Mouse (Mus musculus): Measurements from ENCODE around the gene Lin7b. TPM values are rescaled to one million over a fixed set of nuclear protein-coding genes. Genes with fewer than 3 reads are reported as not detected.
"Not testable (repeated sequence)": the region's sequence is repeated elsewhere in the genome, so short reads cannot be mapped to it uniquely, and the experiment has no call there.

Gene Lin7b
- polyA plus RNA-seq, 1 experiment from 2014 or later: 33.7 TPM

DNA sequence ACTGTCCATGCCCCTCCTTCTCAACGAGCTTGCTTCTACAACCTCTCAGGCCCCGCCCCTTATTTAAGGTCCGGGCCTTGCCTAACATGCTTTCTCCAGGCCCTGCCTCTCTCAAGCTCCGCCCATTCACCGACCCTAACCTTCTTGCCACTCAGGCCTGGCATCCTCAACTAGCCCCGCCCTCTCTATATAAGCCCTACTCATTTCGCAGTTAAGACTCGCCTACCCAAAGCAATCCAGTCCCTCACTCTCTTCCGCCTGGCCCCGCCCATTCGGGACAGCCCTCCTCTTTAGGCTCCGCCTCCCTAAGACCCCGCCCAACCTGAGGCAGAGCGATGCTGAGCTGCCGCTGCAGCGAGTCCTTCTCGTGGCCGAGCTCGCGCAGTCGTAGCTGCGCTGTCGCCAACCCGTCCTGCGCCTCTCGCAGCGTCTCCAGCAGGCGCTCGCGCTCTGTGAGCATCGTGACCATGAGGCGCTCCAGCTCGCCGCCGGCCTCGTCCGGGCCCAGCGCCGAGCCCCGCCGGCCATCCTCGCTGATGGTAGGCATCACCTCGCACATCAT is 9.1 kb downstream of the Lin7b start:
- ATAC-seq (ENCODE audit: low FRiP score, low read depth): peak; percentile 91
- Histone ChIP-seq H3K4me3 (peak overlapping the region; percentile 45), H3K27me3 (peaks cover 3% of the 10 kb centered on the region; the same call in 1 of the 2 replicates), H3K4me2 (peak overlapping the region; percentile 78), H3K27ac (replicated peaks) (peak overlapping the region; percentile 76), H3K4me1 (replicated peaks) (peaks cover 37% of the 10 kb centered on the region), H3K9ac (peak overlapping the region; percentile 50), H3K9me3 (no peaks in the 10 kb centered on the region), H3K36me3 (peaks cover 25% of the 10 kb centered on the region)
- under 1% methylated on average over 43 of the region's 43 CpGs for WGBS

DNA sequence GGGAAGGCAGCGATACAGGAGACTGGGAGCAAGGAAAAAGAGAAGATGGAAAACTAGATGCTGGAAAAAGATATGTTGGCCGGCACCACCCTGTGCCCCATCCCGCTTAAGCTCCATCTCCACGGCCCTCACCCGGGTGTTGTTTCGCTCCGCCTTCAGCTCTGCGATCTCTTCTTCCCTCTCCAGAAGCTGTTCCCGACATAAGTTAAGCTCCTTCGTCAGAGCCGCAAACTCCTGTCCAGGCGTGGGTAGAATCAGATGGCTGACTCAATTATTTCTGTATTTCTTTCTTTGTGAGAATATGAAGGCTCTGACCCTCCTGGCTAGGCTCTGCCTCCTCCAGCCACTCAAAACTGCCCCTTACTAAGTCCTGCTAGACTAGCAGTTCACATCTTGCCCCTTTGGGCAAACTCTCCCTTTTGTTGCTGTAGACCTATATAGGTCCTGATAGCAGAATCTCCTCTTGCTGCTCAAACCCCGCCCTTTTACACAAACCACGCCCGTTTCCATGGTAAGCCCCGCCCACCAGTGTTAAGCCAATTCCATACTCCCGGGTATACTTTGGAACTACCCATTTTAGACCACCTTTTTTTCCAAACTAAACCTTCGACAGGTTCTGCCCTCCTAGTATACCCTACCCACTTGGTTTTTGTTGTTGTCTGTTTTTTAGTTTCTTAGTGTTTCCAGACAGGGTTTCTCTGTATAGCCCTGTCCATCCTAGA is 9.8 kb downstream of the Lin7b start:
- no peaks in the 10 kb centered on the region for H3K9me3 ChIP-seq
- peak; percentile 6 for ATAC-seq (ENCODE audit: low FRiP score, low read depth)
- peaks cover 31% of the 10 kb centered on the region for H3K36me3 ChIP-seq
- peaks cover 3% of the 10 kb centered on the region; the same call in 1 of the 2 replicates for H3K27me3 ChIP-seq
- no peak overlapping the region for H3K9ac ChIP-seq
- H3K4me1 ChIP-seq (replicated peaks): peaks cover 33% of the 10 kb centered on the region
- WGBS: 53% methylated on average over 18 of the region's 18 CpGs
- peak overlapping the region; percentile 78 for H3K4me2 ChIP-seq
- 0 out of 2 replicates have a peak overlapping the region, but pooled peaks have one; percentile 76 for H3K27ac ChIP-seq (replicated peaks)
- peak overlapping the region; percentile 45 for H3K4me3 ChIP-seq

DNA sequence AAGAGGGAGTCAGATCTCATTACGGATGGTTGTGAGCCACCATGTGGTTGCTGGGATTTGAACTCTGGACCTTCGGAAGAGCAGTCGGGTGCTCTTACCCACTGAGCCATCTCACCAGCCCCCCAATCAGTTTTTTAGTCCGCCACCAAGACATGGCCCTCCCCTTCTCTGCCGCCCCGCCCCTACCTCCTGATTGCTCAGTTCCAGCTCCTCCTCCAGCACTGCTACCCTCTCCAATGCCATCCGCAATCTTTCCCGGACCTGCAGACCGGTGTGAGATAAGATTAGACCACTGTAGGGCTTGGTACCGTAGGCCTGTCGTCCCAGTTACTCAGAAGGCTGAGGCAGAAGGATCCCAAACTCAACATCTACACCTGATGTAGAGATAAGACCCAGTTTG is 11.3 kb downstream of the Lin7b start:
- H3K27me3 ChIP-seq; H3K9ac ChIP-seq; H3K27ac ChIP-seq (replicated peaks); H3K4me2 ChIP-seq; H3K4me3 ChIP-seq; ATAC-seq (ENCODE audit: low FRiP score, low read depth); H3K9me3 ChIP-seq: not testable (repeated sequence)
- WGBS: 66% methylated on average over 11 of the region's 11 CpGs
- Histone ChIP-seq H3K4me1 (replicated peaks) (peaks cover 21% of the 10 kb centered on the region), H3K36me3 (peaks cover 39% of the 10 kb centered on the region)

DNA sequence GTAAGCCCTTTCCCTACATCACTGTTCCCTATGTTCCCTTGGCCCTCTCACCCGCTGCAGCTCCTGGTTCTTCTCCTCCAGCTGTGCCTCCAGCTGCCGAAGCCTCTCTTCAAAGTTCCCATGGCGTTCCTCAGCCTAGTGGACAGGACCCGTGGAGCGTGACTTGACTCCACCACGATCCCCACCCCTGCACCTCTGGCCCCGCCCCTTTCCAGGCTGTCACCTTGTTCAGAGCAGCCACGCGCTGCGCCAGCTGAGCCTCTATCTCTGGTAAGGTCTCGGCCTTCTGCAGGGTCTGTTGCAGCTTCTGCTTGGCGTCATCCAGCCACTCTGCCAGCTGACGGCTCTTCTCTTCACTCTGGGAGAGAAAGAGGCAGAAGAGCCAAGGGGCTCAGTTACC is 14.3 kb downstream of the Lin7b start:
- H3K4me3 ChIP-seq: no peak overlapping the region
- H3K27ac ChIP-seq (replicated peaks): no peak overlapping the region
- H3K27me3 ChIP-seq: no peaks in the 10 kb centered on the region
- H3K4me1 ChIP-seq (replicated peaks): peaks cover under 1% of the 10 kb centered on the region
- H3K4me2 ChIP-seq: no peak overlapping the region
- H3K9ac ChIP-seq: no peak overlapping the region
- 63% methylated on average over 13 of the region's 13 CpGs for WGBS
- H3K36me3 ChIP-seq: peaks cover 57% of the 10 kb centered on the region
- no peak for ATAC-seq (ENCODE audit: low FRiP score, low read depth)
- no peaks in the 10 kb centered on the region for H3K9me3 ChIP-seq

DNA sequence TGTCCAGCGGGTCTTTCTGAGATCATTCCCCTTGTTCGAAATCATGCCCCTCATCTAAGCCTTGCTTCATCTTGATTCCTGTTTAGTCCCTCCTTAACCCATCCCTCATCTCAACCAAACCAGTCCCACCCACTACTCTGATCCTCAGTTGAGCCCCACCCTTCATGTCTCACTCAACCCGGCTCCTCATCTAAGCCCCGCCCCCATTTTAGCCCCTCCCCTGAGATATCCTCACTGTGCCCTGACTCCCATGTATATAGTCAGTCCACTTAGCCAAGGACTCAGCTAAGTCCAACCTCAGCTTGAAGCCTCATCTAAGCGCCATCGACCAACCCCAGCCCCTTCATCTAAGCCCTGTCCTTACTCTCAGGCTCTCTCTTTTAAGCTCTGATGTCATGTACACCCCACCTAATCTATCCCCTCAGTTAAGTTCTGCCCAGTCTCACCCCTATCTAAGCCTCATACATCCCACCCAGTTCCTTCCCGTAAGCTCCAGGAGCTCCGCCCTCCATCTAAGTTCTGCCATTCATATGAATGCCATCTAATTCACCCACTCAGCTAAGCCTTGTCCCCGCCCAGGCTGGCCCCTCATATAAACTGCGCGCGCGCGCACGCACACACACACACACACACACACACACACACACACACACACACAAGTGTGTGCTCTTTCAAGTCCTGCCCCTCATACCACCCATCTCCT is 14.9 kb downstream of the Lin7b start:
- peaks cover 61% of the 10 kb centered on the region for H3K36me3 ChIP-seq
- no peak overlapping the region for H3K9ac ChIP-seq
- 75% methylated on average over 15 of the region's 15 CpGs for WGBS
- no peak for ATAC-seq (ENCODE audit: low FRiP score, low read depth)
- no peaks in the 10 kb centered on the region for H3K27me3 ChIP-seq
- no peak overlapping the region for H3K4me2 ChIP-seq
- no peaks in the 10 kb centered on the region for H3K4me1 ChIP-seq (replicated peaks)
- no peaks in the 10 kb centered on the region for H3K9me3 ChIP-seq
- H3K4me3 ChIP-seq: no peak overlapping the region
- no peak overlapping the region for H3K27ac ChIP-seq (replicated peaks)

DNA sequence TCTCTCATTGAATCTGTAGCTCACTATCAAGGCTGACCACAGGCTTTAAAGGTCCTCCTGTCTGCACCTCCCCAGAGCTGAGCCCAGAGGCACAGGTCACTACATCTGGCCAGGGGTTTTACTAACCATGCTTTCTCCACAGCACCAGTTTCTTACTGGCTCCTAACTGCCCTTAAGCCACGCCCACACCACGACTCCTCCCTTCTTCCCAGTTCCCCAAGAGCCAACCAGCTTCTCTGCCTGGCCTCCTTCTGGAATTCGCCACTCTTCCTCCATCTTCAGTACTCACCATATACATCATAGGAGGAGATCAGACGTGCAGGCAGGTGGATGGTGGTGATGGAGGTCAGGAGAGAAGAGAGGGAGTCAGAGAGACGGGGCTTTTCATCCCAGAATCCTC is 17.3 kb downstream of the Lin7b start:
- WGBS: 32% methylated on average over 5 of the region's 5 CpGs

DNA sequence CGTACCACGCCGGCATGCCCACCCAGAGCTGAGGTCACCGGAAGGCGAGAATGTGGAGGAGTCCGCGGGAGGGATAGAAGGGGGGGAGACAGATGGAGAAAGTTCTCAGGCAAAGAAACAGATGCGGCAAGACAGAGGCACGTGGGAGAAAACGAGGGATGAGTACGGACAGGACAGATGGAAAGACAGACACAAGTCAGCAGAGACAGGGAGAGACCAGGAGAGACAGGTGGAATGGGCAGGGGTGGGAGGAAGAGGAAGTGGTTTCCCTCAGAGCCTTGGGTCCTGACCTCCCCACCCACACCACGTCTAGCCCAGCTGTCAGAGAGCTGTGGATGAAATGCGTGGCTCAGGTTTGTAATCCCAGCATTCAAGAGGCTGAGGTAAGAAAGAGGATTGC is 23.5 kb downstream of the Lin7b start:
- Histone ChIP-seq H3K9me3 (no peaks in the 10 kb centered on the region), H3K36me3 (peaks cover 60% of the 10 kb centered on the region), H3K4me1 (replicated peaks) (no peaks in the 10 kb centered on the region), H3K9ac (no peak overlapping the region), H3K4me3 (no peak overlapping the region), H3K27ac (replicated peaks) (no peak overlapping the region), H3K27me3 (no peaks in the 10 kb centered on the region), H3K4me2 (no peak overlapping the region)
- ATAC-seq (ENCODE audit: low FRiP score, low read depth): no peak
- 81% methylated on average over 13 of the region's 13 CpGs for WGBS

More for the DNA sequence above, 17.3 kb downstream of the Lin7b start:
- Histone ChIP-seq H3K27me3 (no peaks in the 10 kb centered on the region), H3K36me3 (peaks cover 69% of the 10 kb centered on the region), H3K27ac (replicated peaks) (no peak overlapping the region), H3K9ac (no peak overlapping the region), H3K4me1 (replicated peaks) (no peaks in the 10 kb centered on the region), H3K4me3 (no peak overlapping the region), H3K4me2 (no peak overlapping the region), H3K9me3 (no peaks in the 10 kb centered on the region)
- no peak for ATAC-seq (ENCODE audit: low FRiP score, low read depth)

DNA sequence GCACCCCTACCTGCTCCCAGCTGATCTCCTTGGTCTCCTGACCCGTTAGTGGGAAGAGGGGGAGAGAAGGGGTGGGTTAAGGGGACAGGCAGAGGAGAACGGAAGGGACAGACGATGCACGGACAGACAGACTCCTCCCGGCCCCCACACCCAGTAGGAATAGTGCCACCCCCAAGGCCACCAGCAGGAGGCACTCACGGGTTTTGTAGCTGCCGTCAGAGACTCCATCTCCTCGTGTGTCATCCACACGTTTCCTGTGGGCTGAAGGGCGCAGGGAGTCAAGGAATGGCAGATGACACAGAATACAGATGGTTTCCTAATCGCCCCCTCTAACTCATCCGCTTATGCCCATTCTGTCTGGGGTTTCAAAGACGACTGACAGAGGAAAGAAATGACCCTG is 26.8 kb downstream of the Lin7b start:
- H3K27me3 ChIP-seq: no peaks in the 10 kb centered on the region
- H3K4me1 ChIP-seq (replicated peaks): peaks cover 20% of the 10 kb centered on the region
- H3K4me3 ChIP-seq: no peak overlapping the region
- 33% methylated on average over 13 of the region's 13 CpGs for WGBS
- H3K9ac ChIP-seq: no peak overlapping the region
- H3K9me3 ChIP-seq: no peaks in the 10 kb centered on the region
- no peak overlapping the region for H3K4me2 ChIP-seq
- no peak for ATAC-seq (ENCODE audit: low FRiP score, low read depth)
- H3K36me3 ChIP-seq: peaks cover 39% of the 10 kb centered on the region
- no peak overlapping the region for H3K27ac ChIP-seq (replicated peaks)

DNA sequence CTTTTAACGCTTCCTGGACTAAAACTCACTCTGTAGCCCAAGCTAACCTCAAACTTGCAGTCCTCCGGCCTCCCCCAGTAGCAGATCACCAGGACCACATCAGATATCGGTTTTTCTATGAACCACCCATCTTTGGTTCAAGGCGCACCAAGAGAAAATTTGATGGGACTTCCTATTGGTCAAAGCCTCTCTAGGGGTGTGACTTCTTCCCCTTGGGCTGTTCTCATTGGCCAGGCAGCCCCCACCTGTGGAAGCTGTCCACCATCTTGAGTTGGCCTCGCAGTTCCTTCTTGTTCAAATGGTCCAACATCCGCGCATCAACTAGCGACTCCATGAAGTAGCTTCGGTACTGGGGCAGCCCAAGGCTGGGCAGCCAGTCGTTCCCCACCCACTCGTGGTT is 28.3 kb downstream of the Lin7b start:
- Histone ChIP-seq H3K9ac (no peak overlapping the region), H3K4me3 (no peak overlapping the region), H3K27me3 (0 out of 2 replicates have a peak, but pooled peaks cover 4% of the 10 kb centered on the region), H3K36me3 (peaks cover 24% of the 10 kb centered on the region), H3K9me3 (no peaks in the 10 kb centered on the region), H3K27ac (replicated peaks) (no peak overlapping the region), H3K4me2 (no peak overlapping the region), H3K4me1 (replicated peaks) (peaks cover 24% of the 10 kb centered on the region)
- no peak for ATAC-seq (ENCODE audit: low FRiP score, low read depth)
- WGBS: 91% methylated on average over 11 of the region's 11 CpGs

DNA sequence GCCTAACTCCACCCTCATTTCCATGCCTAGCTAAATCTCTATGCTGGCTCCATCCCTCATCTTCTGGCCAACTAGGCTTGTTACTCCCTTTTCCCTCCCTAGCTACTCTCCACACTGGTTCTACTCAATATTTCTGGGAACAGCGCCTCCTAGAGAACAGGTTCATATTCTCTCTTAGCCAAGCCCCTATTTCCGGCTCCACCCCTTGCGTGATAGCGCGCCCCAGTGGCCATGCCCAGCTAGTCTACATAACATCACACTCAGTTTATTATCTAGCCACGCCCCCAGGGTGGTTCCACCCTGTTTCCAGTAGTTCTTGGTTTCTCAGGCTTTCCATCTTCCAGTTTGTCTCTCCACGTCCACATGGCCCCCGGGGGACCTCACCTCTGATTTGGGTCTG is 29.1 kb downstream of the Lin7b start:
- Histone ChIP-seq H3K27me3 (0 out of 2 replicates have a peak, but pooled peaks cover 4% of the 10 kb centered on the region), H3K9me3 (no peaks in the 10 kb centered on the region), H3K9ac (no peak overlapping the region), H3K36me3 (peaks cover 18% of the 10 kb centered on the region), H3K4me3 (no peak overlapping the region), H3K4me1 (replicated peaks) (peaks cover 24% of the 10 kb centered on the region), H3K27ac (replicated peaks) (no peak overlapping the region), H3K4me2 (peak overlapping the region; percentile 75; the same call in 1 of the 2 replicates)
- 8% methylated on average over 8 of the region's 8 CpGs for WGBS
- no peak for ATAC-seq (ENCODE audit: low FRiP score, low read depth)

DNA sequence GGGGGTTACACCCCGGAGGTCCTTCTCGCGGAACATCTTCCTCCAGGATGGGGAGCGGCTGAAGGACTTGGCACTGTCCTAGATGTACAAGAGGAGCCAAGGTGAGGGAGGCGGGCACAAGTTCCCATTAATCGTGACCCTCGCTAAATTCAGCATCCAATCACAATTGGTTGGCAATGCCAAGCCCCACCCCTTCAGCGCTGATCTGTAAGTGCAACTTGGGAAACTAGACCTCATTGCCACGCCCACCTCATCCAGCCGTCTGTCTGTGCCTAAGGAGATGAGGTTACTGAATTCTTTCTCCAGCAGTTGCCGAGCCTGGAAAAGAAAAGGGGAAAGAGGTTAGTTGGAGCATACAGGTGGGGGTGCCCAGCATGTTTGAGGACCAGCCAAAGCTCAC is 29.7 kb downstream of the Lin7b start:
- H3K4me2 ChIP-seq: peak overlapping the region; percentile 75
- H3K36me3 ChIP-seq: peaks cover 11% of the 10 kb centered on the region
- H3K27me3 ChIP-seq: 0 out of 2 replicates have a peak, but pooled peaks cover 4% of the 10 kb centered on the region
- H3K9ac ChIP-seq: no peak overlapping the region
- H3K4me1 ChIP-seq (replicated peaks): peaks cover 24% of the 10 kb centered on the region
- no peaks in the 10 kb centered on the region for H3K9me3 ChIP-seq
- no peak overlapping the region for H3K27ac ChIP-seq (replicated peaks)
- no peak for ATAC-seq (ENCODE audit: low FRiP score, low read depth)
- 0 out of 2 replicates have a peak overlapping the region, but pooled peaks have one; percentile 44 for H3K4me3 ChIP-seq
- 11% methylated on average over 11 of the region's 11 CpGs for WGBS

DNA sequence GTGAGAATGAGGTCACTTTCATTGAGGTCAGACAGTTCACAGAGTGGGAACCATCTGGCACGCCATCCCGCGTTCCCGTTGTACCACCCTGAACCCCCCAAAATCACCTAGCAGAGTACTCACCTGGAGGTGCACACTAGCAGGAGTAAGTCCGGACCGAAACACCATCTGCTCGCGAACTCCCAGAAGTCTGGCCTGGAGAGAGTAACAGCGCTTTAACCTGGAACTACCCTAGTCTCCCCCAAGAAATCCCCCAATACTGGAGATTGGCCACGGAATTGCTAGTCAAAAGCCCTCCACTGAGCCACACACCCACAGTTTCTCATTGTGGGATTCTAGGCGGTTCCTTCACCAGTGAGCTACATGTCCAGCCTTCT is 30.3 kb downstream of the Lin7b start:
- peaks cover 5% of the 10 kb centered on the region for H3K36me3 ChIP-seq
- 0 out of 2 replicates have a peak, but pooled peaks cover 4% of the 10 kb centered on the region for H3K27me3 ChIP-seq
- peak overlapping the region; percentile 53; the same call in 1 of the 2 replicates for H3K9ac ChIP-seq
- H3K27ac ChIP-seq (replicated peaks): no peak overlapping the region
- WGBS: 7% methylated on average over 11 of the region's 11 CpGs
- H3K4me1 ChIP-seq (replicated peaks): peaks cover 24% of the 10 kb centered on the region
- peak; percentile 12; the same call in 1 of the 2 replicates for ATAC-seq (ENCODE audit: low FRiP score, low read depth)
- H3K9me3 ChIP-seq: no peaks in the 10 kb centered on the region
- peak overlapping the region; percentile 75 for H3K4me2 ChIP-seq
- H3K4me3 ChIP-seq: peak overlapping the region; percentile 44
